Mouse (Mus musculus): Measurements from ENCODE around the gene Cox17.

Cox17 gene

GRCm38 (mm10) chr16:38348217-38348761 lies 1.5 kb downstream of the Cox17 start:
- no peak for DNase-seq (ENCODE audit: extremely low read depth, insufficient read length, low spot score)

- DNase-seq (ENCODE audit: extremely low read depth, insufficient read length, low spot score) = no peak
These were observed 3.1 kb downstream of the Cox17 start for GRCm38 (mm10) chr16:38349881-38350280.

GRCm38 (mm10) chr16:38350361-38350855 lies 3.6 kb downstream of the Cox17 start:
- DNase-seq (ENCODE audit: extremely low read depth, insufficient read length, low spot score) = no peak

- DNase-seq (ENCODE audit: extremely low read depth, insufficient read length, low spot score) = no peak
These were observed 4.1 kb downstream of the Cox17 start for GRCm38 (mm10) chr16:38350939-38351338.

GRCm38 (mm10) chr16:38352031-38352430 lies 5.2 kb downstream of the Cox17 start:
- no peak for DNase-seq (ENCODE audit: extremely low read depth, insufficient read length, low spot score)

GRCm38 (mm10) chr16:38352851-38353250 lies 6.1 kb downstream of the Cox17 start:
- no peak for DNase-seq (ENCODE audit: extremely low read depth, insufficient read length, low spot score)

GRCm38 (mm10) chr16:38353642-38354041 lies 6.9 kb downstream of the Cox17 start:
- no peak for DNase-seq (ENCODE audit: extremely low read depth, insufficient read length, low spot score)

- DNase-seq (ENCODE audit: extremely low read depth, insufficient read length, low spot score) = no peak
These were observed 7.6 kb downstream of the Cox17 start for GRCm38 (mm10) chr16:38354185-38354913.

- no peak for DNase-seq (ENCODE audit: extremely low read depth, insufficient read length, low spot score)
These were observed 11.5 kb downstream of the Cox17 start for GRCm38 (mm10) chr16:38358256-38358812.

GRCm38 (mm10) chr16:38359241-38359640 lies 12.4 kb downstream of the Cox17 start:
- DNase-seq (ENCODE audit: extremely low read depth, insufficient read length, low spot score) = no peak

GRCm38 (mm10) chr16:38359857-38360256 lies 13.1 kb downstream of the Cox17 start:
- DNase-seq (ENCODE audit: extremely low read depth, insufficient read length, low spot score) = no peak

GRCm38 (mm10) chr16:38360317-38360716 lies 13.5 kb downstream of the Cox17 start:
- no peak for DNase-seq (ENCODE audit: extremely low read depth, insufficient read length, low spot score)

GRCm38 (mm10) chr16:38361933-38362332 lies 15.1 kb downstream of the Cox17 start, which contains the start of gene Popdc2:
Popdc2 (plus strand) TSS chr16:38362209.
- DNase-seq (ENCODE audit: extremely low read depth, insufficient read length, low spot score) = no peak

- no peak for DNase-seq (ENCODE audit: extremely low read depth, insufficient read length, low spot score)
These were observed 15.9 kb downstream of the Cox17 start for GRCm38 (mm10) chr16:38362493-38363255.

- DNase-seq (ENCODE audit: extremely low read depth, insufficient read length, low spot score) = no peak
These were observed 16.4 kb downstream of the Cox17 start for GRCm38 (mm10) chr16:38363256-38363595.

- no peak for DNase-seq (ENCODE audit: extremely low read depth, insufficient read length, low spot score)
These were observed 16.9 kb downstream of the Cox17 start for GRCm38 (mm10) chr16:38363657-38364056.

GRCm38 (mm10) chr16:38365390-38365789 lies 18.6 kb downstream of the Cox17 start:
- no peak for DNase-seq (ENCODE audit: extremely low read depth, insufficient read length, low spot score)

GRCm38 (mm10) chr16:38366231-38366630 lies 19.4 kb downstream of the Cox17 start:
- DNase-seq (ENCODE audit: extremely low read depth, insufficient read length, low spot score) = no peak

GRCm38 (mm10) chr16:38368336-38368735 lies 21.5 kb downstream of the Cox17 start:
- peak; percentile 65 for DNase-seq (ENCODE audit: extremely low read depth, insufficient read length, low spot score)

- DNase-seq (ENCODE audit: extremely low read depth, insufficient read length, low spot score) = no peak
These were observed 22.2 kb downstream of the Cox17 start for GRCm38 (mm10) chr16:38369000-38369399.

- DNase-seq (ENCODE audit: extremely low read depth, insufficient read length, low spot score) = no peak
These were observed 22.6 kb downstream of the Cox17 start for GRCm38 (mm10) chr16:38369431-38369830.

All from 3134 (cell line).